Mouse (Mus musculus) hindbrain, embryonic 13.5 days (tissue): Measurements from ENCODE around the gene Tifa. TPM values are rescaled to one million over a fixed set of nuclear protein-coding genes. Genes with fewer than 3 reads are reported as not detected.

Source experiments
- ATAC-seq: fragments of 200-750 bp; cut with Nextera tagmentation; 2 replicates; pipeline ENCODE4 v1.8.0; 2017; ENCODE audit warnings: moderate TSS enrichment; ENCODE audit not compliant: low FRiP score
- H3K27ac ChIP-seq: fragments of 300-500 bp; sonication (generic); 2 replicates; pipeline ENCODE4 v1.5.1; 2015; ENCODE audit warnings: inconsistent platforms, mild to moderate bottlenecking, moderate library complexity
- H3K27me3 ChIP-seq: fragments of 300-500 bp; sonication (generic); 2 replicates; pipeline ENCODE4 v1.6.1; 2015; ENCODE audit warnings: mild to moderate bottlenecking, inconsistent platforms
- H3K36me3 ChIP-seq: fragments of 300-500 bp; sonication (generic); 2 replicates; pipeline ENCODE4 v1.6.1; 2015; ENCODE audit warnings: mild to moderate bottlenecking, inconsistent platforms
- H3K4me1 ChIP-seq: fragments of 300-500 bp; sonication (generic); replicated peaks from 2 replicates; pipeline ENCODE4 v1.6.1; 2015; ENCODE audit warnings: inconsistent platforms
- H3K4me2 ChIP-seq: fragments of 300-500 bp; sonication (generic); 2 replicates; pipeline ENCODE4 v1.6.1; 2015; ENCODE audit warnings: inconsistent platforms, mild to moderate bottlenecking, moderate library complexity
- H3K4me3 ChIP-seq: fragments of 300-500 bp; sonication (generic); 2 replicates; pipeline ENCODE4 v1.5.1; 2015; ENCODE audit warnings: mild to moderate bottlenecking, inconsistent platforms
- H3K9ac ChIP-seq: fragments of 300-500 bp; sonication (generic); 2 replicates; pipeline ENCODE4 v1.6.1; 2015; ENCODE audit warnings: mild to moderate bottlenecking, inconsistent platforms
- H3K9me3 ChIP-seq: fragments of 300-500 bp; sonication (generic); 2 replicates; pipeline ENCODE4 v1.6.1; 2016; ENCODE audit warnings: inconsistent platforms
- WGBS: fragments of 180-500 bp; shearing (Covaris S2); methylation state at CpG from one replicate; pipeline ENCODE4 v1.1.7; 2015; 5-methylcytosine and 5-hydroxymethylcytosine counted together
- polyA plus RNA-seq: library from polyadenylated mRNA; unstranded; fragments of >200 nt; fragmentation: Nextera tagmentation; extraction: Ambion mirVana; gene quantifications from 2 replicates; pipeline ENCODE4 v1.2.1, GENCODE M21; 2015

The Tifa gene
- polyA plus RNA-seq, 1 experiment from 2014 or later, result 4.7 TPM

- Histone ChIP-seq H3K4me2 (no peak overlapping the region), H3K27ac (no peak overlapping the region), H3K36me3 (no peaks in the 10 kb centered on the region), H3K4me3 (no peak overlapping the region), H3K27me3 (no peaks in the 10 kb centered on the region), H3K4me1 (no peaks in the 10 kb centered on the region), H3K9me3 (no peaks in the 10 kb centered on the region), H3K9ac (no peak overlapping the region)
- WGBS, result 91% methylated on average over 11 of the region's 11 CpGs
- no peak for ATAC-seq
These were observed 71.7 kb downstream of the Tifa start for GRCm38 (mm10) chr3:127861340-127861739.

DNA sequence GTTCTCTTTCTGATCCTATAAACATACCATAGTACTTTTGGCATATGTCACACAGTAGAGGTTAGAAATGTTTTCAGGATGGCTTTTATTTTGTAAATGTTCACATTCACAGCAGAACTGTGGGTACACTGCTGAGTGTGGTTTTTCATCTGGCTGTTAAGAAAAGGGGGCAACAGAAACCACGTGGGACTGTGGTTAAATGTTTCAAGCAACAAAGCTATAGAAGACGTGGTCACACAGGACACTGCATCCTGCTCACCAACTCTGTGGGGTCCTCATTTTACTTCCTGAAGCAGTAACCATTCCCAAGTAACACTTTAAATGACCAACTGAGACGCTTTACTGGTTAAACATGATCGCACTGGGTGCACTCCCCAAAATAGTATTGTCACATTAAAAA, 72.9 kb downstream of the Tifa start:
- no peaks in the 10 kb centered on the region for H3K27me3 ChIP-seq
- H3K27ac ChIP-seq, result no peak overlapping the region
- H3K4me2 ChIP-seq, result no peak overlapping the region
- H3K36me3 ChIP-seq, result no peaks in the 10 kb centered on the region
- H3K4me1 ChIP-seq, result no peaks in the 10 kb centered on the region
- ATAC-seq, result no peak
- H3K9me3 ChIP-seq, result no peaks in the 10 kb centered on the region
- 74% methylated on average over 4 of the region's 4 CpGs for WGBS
- H3K4me3 ChIP-seq, result no peak overlapping the region
- H3K9ac ChIP-seq, result no peak overlapping the region

GRCm38 (mm10) chr3:127863571-127863970, 74.0 kb downstream of the Tifa start:
- Histone ChIP-seq H3K9ac (no peak overlapping the region), H3K4me2 (no peak overlapping the region), H3K4me1 (peaks cover 5% of the 10 kb centered on the region; the same call in 1 of the 2 replicates), H3K27ac (no peak overlapping the region), H3K9me3 (no peaks in the 10 kb centered on the region), H3K4me3 (no peak overlapping the region), H3K27me3 (no peaks in the 10 kb centered on the region), H3K36me3 (no peaks in the 10 kb centered on the region)
- WGBS, result 73% methylated on average over 3 of the region's 3 CpGs
- ATAC-seq, result no peak

- 39% methylated on average over 2 of the region's 2 CpGs for WGBS
- Histone ChIP-seq H3K9ac (no peak overlapping the region), H3K36me3 (no peaks in the 10 kb centered on the region), H3K27ac (no peak overlapping the region), H3K9me3 (no peaks in the 10 kb centered on the region), H3K4me1 (peaks cover 10% of the 10 kb centered on the region), H3K4me2 (no peak overlapping the region), H3K4me3 (no peak overlapping the region), H3K27me3 (no peaks in the 10 kb centered on the region)
- ATAC-seq, result no peak
These were observed 74.6 kb downstream of the Tifa start for GRCm38 (mm10) chr3:127864242-127864641.

DNA sequence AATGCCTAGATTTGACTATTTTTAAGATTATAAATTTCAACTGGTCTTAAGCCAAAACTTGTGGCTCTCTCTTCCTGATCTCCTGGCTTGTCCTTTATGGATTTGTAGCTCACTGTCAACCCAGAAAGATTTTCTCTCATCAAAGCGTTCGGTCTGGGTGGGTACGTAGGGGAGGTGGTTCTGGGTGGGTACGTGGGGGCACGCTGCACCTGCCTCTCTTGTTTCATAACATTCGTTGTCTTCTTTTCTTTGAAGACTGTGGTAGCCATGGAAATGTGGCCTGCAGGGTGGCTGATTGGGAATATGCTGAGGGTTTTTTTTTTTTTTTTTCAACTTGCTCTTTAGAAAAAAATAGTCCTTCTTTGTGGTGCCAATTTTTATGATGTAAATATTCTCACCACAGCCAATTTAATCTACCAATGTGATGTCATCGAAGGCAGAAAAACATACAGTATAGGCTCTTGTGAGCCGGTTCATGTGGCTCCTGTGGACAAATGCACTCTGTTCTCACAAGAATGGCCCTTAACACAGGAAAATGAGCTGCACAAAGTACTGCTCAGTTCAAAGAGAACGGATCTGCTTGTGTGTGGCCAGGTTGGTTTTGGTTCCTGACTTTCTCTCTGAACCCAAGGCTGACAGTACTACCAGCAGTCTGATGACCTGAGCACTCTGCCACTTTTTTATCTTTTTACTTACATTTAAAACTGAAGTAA, 78.6 kb downstream of the Tifa start:
- Histone ChIP-seq H3K4me3 (no peak overlapping the region), H3K9ac (no peak overlapping the region), H3K27ac (peak overlapping the region; percentile 41; the same call in 1 of the 2 replicates), H3K4me2 (no peak overlapping the region), H3K27me3 (no peaks in the 10 kb centered on the region), H3K9me3 (no peaks in the 10 kb centered on the region), H3K4me1 (peaks cover 10% of the 10 kb centered on the region), H3K36me3 (no peaks in the 10 kb centered on the region)
- ATAC-seq, result no peak
- 46% methylated on average over 9 of the region's 9 CpGs for WGBS

DNA sequence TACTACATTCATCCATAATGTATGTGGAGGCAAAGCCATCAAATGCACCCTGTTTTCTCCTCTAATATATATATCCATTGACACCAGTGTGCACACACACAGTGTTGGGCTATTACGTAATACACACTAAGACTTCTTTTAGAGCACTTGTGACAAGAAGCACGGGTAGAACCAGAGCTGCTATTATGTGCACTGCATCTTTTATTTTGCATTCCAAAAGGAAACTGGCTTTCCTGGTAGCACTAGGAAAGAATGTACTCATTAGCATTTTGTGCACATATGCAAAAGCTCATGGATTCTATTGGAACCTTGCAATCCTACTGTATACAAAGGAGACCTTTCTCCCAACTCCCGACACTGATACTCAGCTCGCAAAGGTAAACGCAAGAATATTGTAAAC, 79.3 kb downstream of the Tifa start:
- no peaks in the 10 kb centered on the region for H3K9me3 ChIP-seq
- no peaks in the 10 kb centered on the region for H3K27me3 ChIP-seq
- peak; percentile 67; the same call in 1 of the 2 replicates for ATAC-seq
- no peak overlapping the region for H3K27ac ChIP-seq
- 37% methylated on average over 5 of the region's 5 CpGs for WGBS
- peaks cover 16% of the 10 kb centered on the region for H3K4me1 ChIP-seq
- no peak overlapping the region for H3K4me3 ChIP-seq
- no peak overlapping the region for H3K9ac ChIP-seq
- H3K36me3 ChIP-seq, result no peaks in the 10 kb centered on the region
- no peak overlapping the region for H3K4me2 ChIP-seq

DNA sequence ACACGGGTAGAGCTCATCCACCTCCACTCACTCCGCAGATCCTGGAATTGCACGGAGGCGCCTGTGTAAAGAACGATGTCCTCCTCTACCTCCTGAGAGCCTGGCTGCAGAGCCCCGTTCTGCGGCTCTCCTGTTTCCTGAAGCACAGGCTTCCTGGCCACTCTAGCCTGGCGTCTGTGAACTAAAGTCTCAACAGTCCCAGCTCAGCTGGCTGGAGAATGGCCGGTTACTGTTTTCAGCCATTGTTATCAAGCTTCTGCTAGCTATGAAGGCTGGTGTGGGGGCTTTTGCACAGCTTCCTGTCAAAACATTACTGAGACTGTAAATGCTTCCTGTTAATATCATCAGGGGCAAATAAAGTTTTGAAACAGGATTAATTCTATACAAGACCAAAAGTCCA, 82.0 kb downstream of the Tifa start:
- H3K27me3 ChIP-seq, result no peaks in the 10 kb centered on the region
- no peaks in the 10 kb centered on the region for H3K9me3 ChIP-seq
- no peak for ATAC-seq
- H3K36me3 ChIP-seq, result no peaks in the 10 kb centered on the region
- no peak overlapping the region for H3K9ac ChIP-seq
- peaks cover 26% of the 10 kb centered on the region for H3K4me1 ChIP-seq
- H3K4me3 ChIP-seq, result no peak overlapping the region
- H3K27ac ChIP-seq, result no peak overlapping the region
- H3K4me2 ChIP-seq, result no peak overlapping the region
- 82% methylated on average over 9 of the region's 9 CpGs for WGBS

DNA sequence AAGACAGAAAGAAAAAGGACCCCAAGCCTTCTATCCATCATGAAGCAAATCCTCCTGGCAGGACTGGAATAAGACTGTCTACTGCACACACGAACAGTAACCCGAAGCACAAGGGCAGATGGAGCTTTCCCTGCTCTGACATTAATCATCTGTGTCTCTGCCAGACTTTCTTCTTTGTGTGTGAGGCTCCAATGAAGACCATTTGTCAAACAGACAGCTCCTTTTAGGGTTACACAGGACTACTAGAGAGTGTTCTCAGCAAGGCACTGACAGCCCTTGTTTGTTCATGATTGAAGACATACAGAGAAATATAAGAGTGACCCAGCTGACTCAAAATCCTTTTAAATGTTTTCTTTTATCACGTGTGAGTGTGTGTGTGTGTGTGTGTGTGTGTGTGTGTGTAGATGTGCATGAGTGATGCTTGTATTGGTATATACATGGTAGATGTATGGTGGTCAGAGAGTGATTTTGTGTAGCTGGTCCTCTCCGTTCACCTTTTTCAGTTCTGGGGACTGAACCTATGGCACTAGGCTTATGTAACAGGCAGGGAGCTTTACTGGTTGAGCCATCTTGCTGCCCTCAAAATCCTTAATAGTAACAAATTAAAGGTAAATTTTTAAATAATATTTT, 84.8 kb downstream of the Tifa start:
- peak; percentile 95 for ATAC-seq
- no peaks in the 10 kb centered on the region for H3K9me3 ChIP-seq
- peaks cover 16% of the 10 kb centered on the region for H3K4me1 ChIP-seq
- no peak overlapping the region for H3K9ac ChIP-seq
- H3K27ac ChIP-seq, result peak overlapping the region; percentile 64; the same call in 1 of the 2 replicates
- WGBS, result 26% methylated on average over 4 of the region's 4 CpGs
- no peak overlapping the region for H3K4me2 ChIP-seq
- no peaks in the 10 kb centered on the region for H3K27me3 ChIP-seq
- H3K36me3 ChIP-seq, result no peaks in the 10 kb centered on the region
- H3K4me3 ChIP-seq, result no peak overlapping the region

GRCm38 (mm10) chr3:127875059-127875458, 85.5 kb downstream of the Tifa start:
- H3K4me3 ChIP-seq, result no peak overlapping the region
- no peaks in the 10 kb centered on the region for H3K9me3 ChIP-seq
- peaks cover 16% of the 10 kb centered on the region for H3K4me1 ChIP-seq
- no peak overlapping the region for H3K9ac ChIP-seq
- no peaks in the 10 kb centered on the region for H3K36me3 ChIP-seq
- no peak overlapping the region for H3K4me2 ChIP-seq
- peak overlapping the region; percentile 64; the same call in 1 of the 2 replicates for H3K27ac ChIP-seq
- H3K27me3 ChIP-seq, result no peaks in the 10 kb centered on the region
- ATAC-seq, result no peak
- WGBS, result 61% methylated on average over 7 of the region's 7 CpGs

DNA sequence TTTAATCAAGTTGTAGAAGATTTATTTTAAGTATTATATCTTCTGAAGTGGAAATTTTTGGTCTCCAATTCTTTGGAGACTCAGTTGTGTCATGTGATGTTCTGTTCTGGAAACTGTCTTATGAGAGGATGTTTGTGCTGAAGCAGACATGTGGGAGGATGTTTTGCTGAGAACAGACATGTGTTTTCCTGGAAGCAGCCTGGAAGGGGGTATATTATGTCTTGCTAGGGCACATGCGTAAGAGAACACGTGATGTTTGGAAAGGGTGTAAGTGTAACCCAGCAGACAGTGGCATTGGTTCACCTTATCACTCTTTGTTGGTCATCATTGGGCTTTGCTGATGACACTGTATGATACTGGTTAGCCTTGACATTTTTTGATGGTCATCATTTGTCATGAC, 85.9 kb downstream of the Tifa start:
- H3K4me3 ChIP-seq, result no peak overlapping the region
- no peak overlapping the region for H3K4me2 ChIP-seq
- no peak overlapping the region for H3K27ac ChIP-seq
- H3K36me3 ChIP-seq, result no peaks in the 10 kb centered on the region
- no peak overlapping the region for H3K9ac ChIP-seq
- no peaks in the 10 kb centered on the region for H3K9me3 ChIP-seq
- WGBS, result 93% methylated on average over 2 of the region's 2 CpGs
- no peak for ATAC-seq
- H3K4me1 ChIP-seq, result peaks cover 16% of the 10 kb centered on the region
- H3K27me3 ChIP-seq, result no peaks in the 10 kb centered on the region

DNA sequence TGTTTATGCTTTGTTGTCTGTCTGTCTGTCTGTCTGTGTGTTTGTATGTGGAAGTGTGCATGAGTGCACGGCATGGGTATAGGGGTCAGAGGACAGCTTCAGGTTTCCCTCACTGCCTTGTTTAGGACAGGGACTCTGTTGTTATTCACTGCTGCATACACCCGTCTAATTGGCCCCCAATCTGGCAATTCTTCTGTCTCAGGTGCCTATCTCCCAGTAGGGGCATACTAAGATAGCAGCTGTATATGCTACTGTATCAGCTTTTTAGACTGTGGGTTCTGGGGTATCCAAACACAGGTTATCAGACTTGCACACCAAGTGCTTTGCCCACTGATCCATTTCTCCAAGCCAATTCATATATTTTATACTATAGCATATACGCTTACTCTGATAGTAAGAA, 90.4 kb downstream of the Tifa start:
- Histone ChIP-seq H3K4me2 (no peak overlapping the region), H3K4me3 (no peak overlapping the region), H3K27me3 (no peaks in the 10 kb centered on the region), H3K36me3 (no peaks in the 10 kb centered on the region), H3K27ac (no peak overlapping the region), H3K9ac (no peak overlapping the region), H3K4me1 (peaks cover 2% of the 10 kb centered on the region; the same call in 1 of the 2 replicates), H3K9me3 (no peaks in the 10 kb centered on the region)
- ATAC-seq, result no peak
- 90% methylated on average over 3 of the region's 3 CpGs for WGBS

GRCm38 (mm10) chr3:127881684-127882083, 92.1 kb downstream of the Tifa start:
- Histone ChIP-seq H3K36me3 (no peaks in the 10 kb centered on the region), H3K9ac (no peak overlapping the region), H3K27ac (no peak overlapping the region), H3K4me1 (no peaks in the 10 kb centered on the region), H3K9me3 (no peaks in the 10 kb centered on the region), H3K27me3 (no peaks in the 10 kb centered on the region), H3K4me2 (no peak overlapping the region), H3K4me3 (no peak overlapping the region)
- WGBS, result 63% methylated on average over 2 of the region's 2 CpGs
- ATAC-seq, result no peak
